7 mouse cellular contexts compared by ENCODE assay signal in the genomic region with DNA sequence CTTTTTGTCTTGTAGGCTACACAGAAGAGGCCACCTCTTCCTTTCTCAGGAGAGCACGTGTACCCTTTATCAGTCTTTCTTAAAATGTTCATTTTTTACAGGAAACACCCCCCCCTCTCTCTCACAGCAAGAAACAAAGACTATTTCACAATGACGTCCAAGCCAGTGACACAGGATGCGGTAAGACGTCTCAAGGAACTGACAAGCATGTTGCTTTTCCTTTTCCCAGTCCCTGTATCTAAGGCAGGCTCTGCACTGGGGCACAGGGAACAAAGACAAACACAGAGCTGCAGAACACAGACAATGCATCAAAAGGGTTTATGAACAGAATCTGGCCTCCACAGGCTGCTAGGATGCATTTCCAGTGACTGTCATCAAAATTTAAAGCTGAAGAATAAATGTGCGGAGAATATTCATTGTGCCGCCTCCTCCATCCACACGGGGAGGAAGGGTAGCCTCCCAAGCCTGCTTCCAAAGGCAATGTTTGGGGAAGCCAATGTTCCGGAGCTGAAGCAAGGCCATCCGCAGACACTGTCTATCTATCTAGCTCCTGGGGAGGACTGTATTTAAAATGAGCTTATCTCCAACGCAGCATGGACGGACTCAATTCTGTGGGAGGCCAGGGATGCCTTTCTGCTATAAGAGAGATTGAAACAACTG. TPM values are rescaled to one million over a fixed set of nuclear protein-coding genes. Genes with fewer than 3 reads are reported as not detected.
DNase-seq lines count a peak whose midpoint lies in the region; ATAC-seq and TF ChIP-seq lines count a peak whose summit lies in the region.

No protein-coding gene starts in this region.

- intact Hi-C loops in left cerebral cortex, adult 2 months (cut with DNase I) = no loop called here

- H3K4me3 ChIP-seq in left cerebral cortex, adult 2 months = no peak overlapping the region
- H3K4me3 ChIP-seq in hindbrain, embryonic 12.5 days = no peak overlapping the region
- no peak overlapping the region for H3K4me3 ChIP-seq in midbrain, embryonic 15.5 days

- no peaks in the 10 kb centered on the region for H3K9me3 ChIP-seq in hindbrain, embryonic 12.5 days (replicated peaks)
- no peaks in the 10 kb centered on the region for H3K9me3 ChIP-seq in midbrain, embryonic 15.5 days

- DNase-seq in left cerebral cortex, adult 2 months (ENCODE audit: extremely low spot score in 1 of 2, low spot score in 2 of 2) = peak in 1 of 2 experiments; percentile 32
- DNase-seq in left cerebral cortex, adult 11 months (ENCODE audit: low spot score) = no peak
- DNase-seq in c-Kit-positive CD71-positive TER-119-negative erythroid progenitor cells, embryonic 14.5 days (ENCODE audit: low read depth) = peak; percentile 14
- DNase-seq in c-Kit-positive CD71-positive TER-119-positive erythroid progenitor cells, embryonic 14.5 days (ENCODE audit: low spot score) = no peak
- no peak for DNase-seq in adrenal gland, adult (ENCODE audit: inconsistent age in 2 of 2, low spot score in 1 of 2)

- 64% methylated on average over 11 of the region's 11 CpGs for WGBS in hindbrain, embryonic 12.5 days
- 31% methylated on average over 11 of the region's 11 CpGs for whole genome bisulfite sequencing in midbrain, embryonic 15.5 days

- peaks cover 11% of the 10 kb centered on the region for H3K4me1 ChIP-seq in hindbrain, embryonic 12.5 days
- H3K4me1 ChIP-seq in midbrain, embryonic 15.5 days = peaks cover 11% of the 10 kb centered on the region

- ATAC-seq in hindbrain, embryonic 12.5 days (ENCODE audit: low FRiP score) = no peak
- peak; percentile 69 for ATAC-seq in midbrain, embryonic 15.5 days (replicated peaks)

- peaks cover 4% of the 10 kb centered on the region; the same call in 1 of the 2 replicates for H3K36me3 ChIP-seq in hindbrain, embryonic 12.5 days
- no peaks in the 10 kb centered on the region for H3K36me3 ChIP-seq in midbrain, embryonic 15.5 days (replicated peaks)

- H3K27me3 ChIP-seq in hindbrain, embryonic 12.5 days = no peaks in the 10 kb centered on the region
- no peaks in the 10 kb centered on the region for H3K27me3 ChIP-seq in midbrain, embryonic 15.5 days (replicated peaks)

- H3K9ac ChIP-seq in hindbrain, embryonic 12.5 days = no peak overlapping the region
- no peak overlapping the region for H3K9ac ChIP-seq in midbrain, embryonic 15.5 days

- peak overlapping the region; percentile 56 for H3K27ac ChIP-seq in left cerebral cortex, adult 2 months
- H3K27ac ChIP-seq in hindbrain, embryonic 12.5 days = peak overlapping the region; percentile 44; the same call in 1 of the 2 replicates
- H3K27ac ChIP-seq in midbrain, embryonic 15.5 days = peak overlapping the region; percentile 73

- H3K4me2 ChIP-seq in hindbrain, embryonic 12.5 days (replicated peaks) = no peak overlapping the region
- no peak overlapping the region for H3K4me2 ChIP-seq in midbrain, embryonic 15.5 days

- no peak for TF ChIP-seq CTCF in left cerebral cortex, adult 2 months (IDR thresholded peaks at IDR 0.05)

RNA-seq across cellular contexts. Expression of a gene that starts 48.7 kb away (rescaled TPM):
- total RNA-seq in left cerebral cortex, adult 2 months (2021) = 10 to 100 TPM; 10.4 to 11.3 TPM
- 7.9 and 8.3 TPM in 2 replicates for polyA plus RNA-seq in hindbrain, embryonic 12.5 days (2016; fragmentation: Nextera tagmentation; extraction: Ambion mirVana)
- polyA plus RNA-seq in midbrain, embryonic 15.5 days (2015; fragmentation: Nextera tagmentation; extraction: Ambion mirVana) = 6.0 and 7.6 TPM in 2 replicates
